Mouse (Mus musculus): ENCODE measurements around the gene Gm11437.

Gene Gm11437

GRCm38 (mm10) chr11:84167046-84167526 lies at the start of gene Gm11437:
Gm11437 (minus strand) TSS chr11:84167476.
- no peak for DNase-seq

- no peak for DNase-seq
Measured at GRCm38 (mm10) chr11:84210876-84211275, 43.6 kb upstream of the Gm11437 start.

DNA sequence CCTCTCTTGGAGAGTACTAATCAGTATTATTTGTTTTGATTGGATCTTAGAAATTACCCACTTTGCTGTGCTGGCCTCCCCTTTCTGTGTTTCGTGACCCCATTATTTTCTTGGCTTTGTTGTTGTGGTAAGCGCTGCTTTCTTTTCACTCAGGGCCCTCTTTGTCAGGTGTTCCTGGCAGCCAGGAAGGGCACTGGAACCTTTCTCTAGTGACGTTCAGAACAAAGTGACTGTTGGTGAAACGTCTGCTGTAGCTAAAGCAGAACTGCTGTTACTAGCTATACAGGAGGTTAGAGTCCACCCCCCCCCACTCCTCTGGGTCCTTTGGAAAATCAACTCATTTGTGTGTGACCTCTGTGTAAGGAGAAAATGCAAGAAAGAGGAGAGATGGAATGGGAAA lies 38.5 kb upstream of the Gm11437 start:
- DNase-seq = no peak

GRCm38 (mm10) chr11:84197607-84198402 lies 30.5 kb upstream of the Gm11437 start:
- peak in 1 of 2 experiments; percentile 13 for DNase-seq

DNA sequence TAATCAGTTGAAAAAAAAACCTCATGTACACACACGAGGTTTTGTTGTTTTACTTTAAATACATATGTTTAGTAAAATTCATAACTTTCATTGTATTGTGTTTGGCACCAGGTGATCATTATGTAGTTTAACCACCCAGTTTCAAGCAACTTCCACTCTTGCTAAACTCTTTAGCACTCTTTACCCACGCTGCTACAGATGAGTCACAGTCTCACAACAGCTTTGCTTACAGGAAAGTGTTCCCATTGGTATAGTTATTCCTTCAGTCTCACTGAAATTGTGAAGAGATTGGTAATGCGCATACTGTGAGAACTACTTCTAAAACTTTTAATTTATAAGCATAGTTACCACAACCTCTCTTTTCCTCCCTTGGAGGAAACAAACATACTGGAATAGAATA lies 27.5 kb upstream of the Gm11437 start:
- no peak for DNase-seq

DNA sequence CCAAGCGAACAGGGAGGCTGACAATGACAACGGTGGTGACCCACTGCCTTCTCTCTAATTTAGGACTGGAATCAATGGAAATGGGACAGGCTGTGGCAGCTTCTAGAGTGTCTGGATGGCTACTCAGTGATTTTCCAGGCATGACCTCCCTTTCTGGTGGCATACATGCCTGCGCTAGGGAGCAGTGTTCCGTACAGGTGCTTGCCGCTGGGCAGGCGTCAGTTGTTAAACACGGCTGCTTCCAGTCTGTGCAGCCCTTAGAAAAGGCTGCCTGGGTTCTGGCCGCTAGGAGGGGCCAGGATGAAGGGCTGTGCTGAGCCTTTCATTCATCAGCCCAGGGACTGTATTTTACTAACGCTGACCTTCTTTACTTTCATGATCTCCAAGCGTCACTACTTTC lies 26.0 kb upstream of the Gm11437 start:
- peak in 1 of 2 experiments; percentile 11 for DNase-seq

GRCm38 (mm10) chr11:84190581-84191233 lies 23.4 kb upstream of the Gm11437 start:
- no peak for DNase-seq

- no peak for DNase-seq
Measured at GRCm38 (mm10) chr11:84188530-84188929, 21.3 kb upstream of the Gm11437 start.

DNA sequence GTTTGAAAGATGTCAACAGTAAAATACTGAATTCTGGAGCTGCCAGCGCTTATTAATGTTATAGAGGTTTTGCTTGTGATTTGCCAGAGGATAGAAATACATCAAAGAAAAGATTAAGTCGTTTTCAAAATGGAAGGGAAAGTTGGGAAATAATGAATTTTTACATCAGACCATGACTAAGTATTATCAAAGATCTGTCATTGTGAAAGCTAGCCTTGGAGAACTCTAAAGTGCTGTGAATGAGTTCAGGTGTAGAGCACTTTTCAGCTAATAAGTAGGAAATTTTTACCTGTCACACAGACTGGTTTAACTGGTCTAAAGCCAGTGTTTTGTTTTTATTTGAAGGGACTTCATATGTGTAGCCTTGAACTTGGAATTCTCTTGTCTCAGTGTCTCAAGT lies 14.0 kb upstream of the Gm11437 start:
- DNase-seq = no peak

DNA sequence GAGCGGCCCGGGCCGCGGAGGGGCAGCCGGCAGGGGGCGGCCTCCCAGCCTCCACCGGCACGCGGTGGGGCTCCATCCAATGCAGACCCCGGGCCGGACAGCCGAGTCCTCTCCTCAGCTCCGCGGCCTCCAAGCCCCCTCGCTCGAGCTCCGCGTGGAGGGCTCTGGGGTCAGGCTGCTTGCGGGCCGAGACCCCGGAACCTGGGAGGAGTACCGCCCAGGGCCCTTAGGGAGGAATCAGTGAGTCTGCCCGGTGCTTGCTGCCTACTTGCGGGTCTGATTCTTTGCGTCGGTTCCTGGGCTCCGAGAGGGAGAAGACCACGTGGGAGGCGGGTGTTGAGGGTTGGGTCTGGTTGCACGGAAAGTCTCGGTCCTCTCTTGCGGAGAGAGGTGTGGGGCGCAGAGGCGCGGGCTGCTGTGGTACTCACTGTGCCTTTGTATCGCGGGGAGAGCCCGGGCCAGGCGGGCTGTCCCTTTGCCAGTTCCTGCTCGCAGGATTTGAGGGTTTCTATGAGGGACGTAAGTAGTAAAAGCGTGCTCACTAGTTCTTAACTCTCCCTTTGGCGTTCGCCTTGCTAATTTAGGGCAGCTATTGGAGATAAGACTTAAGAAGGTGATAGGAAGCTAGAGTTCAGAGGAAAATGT lies 12.8 kb upstream of the Gm11437 start:
- peak in 1 of 2 experiments; percentile 74 for DNase-seq

DNA sequence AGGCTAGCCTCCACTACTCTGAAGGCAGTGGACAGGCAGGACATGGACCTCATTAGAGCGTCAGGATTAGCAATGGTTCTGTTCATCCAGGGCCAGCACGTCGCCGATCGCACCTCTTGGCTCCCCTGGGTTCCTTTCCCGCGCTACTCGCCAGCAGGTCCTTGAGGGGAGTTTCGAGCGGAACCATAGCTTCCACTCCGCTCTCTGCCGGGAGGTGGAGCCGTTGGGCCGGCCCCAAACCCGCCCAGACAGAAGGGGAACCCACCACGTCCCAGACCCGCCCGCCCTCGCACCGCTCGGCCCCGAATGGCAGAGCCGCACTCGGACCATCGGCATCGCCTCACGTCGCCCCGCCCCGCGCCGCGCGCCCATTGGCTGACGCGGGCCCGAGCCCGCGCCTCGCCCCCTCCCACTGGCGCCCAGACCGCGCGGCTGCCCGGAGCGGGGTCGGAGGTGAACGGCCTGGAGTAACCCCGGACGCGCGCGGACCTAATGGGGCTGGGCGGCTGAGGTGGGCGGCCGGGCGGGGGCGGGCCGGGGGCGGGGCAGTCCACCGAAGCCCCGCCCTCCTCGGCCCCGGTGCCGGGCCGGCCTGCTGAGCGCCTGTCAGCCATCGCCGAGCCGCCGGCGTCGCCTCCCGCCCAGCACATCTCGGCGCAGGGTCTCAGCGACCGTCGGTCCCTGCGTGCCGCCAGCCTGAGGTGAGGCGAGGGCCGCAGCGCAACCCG lies 12.1 kb upstream of the Gm11437 start:
- DNase-seq = peak; percentile 95 to 98

DNA sequence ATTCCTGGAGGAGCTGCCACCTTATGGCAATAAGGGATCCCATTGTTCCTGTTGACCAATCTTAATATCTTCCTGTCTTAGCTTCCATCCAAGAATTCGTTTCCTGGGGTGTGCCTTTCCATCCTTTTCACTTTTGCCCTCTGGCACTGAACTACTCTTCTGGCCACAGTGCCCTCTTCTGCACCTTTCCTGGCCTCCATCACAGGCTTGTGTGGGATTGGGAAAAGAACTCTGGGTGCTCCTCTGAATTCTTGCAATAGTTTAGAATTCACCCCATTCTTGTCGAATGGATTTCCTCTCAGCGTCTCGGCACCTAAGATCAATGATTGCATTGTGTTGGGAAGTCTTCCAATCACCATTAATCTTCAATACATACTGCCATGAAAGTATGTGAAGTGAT lies 11.3 kb upstream of the Gm11437 start:
- no peak for DNase-seq

GRCm38 (mm10) chr11:84172539-84173435 lies 5.5 kb upstream of the Gm11437 start:
- DNase-seq = no peak

DNA sequence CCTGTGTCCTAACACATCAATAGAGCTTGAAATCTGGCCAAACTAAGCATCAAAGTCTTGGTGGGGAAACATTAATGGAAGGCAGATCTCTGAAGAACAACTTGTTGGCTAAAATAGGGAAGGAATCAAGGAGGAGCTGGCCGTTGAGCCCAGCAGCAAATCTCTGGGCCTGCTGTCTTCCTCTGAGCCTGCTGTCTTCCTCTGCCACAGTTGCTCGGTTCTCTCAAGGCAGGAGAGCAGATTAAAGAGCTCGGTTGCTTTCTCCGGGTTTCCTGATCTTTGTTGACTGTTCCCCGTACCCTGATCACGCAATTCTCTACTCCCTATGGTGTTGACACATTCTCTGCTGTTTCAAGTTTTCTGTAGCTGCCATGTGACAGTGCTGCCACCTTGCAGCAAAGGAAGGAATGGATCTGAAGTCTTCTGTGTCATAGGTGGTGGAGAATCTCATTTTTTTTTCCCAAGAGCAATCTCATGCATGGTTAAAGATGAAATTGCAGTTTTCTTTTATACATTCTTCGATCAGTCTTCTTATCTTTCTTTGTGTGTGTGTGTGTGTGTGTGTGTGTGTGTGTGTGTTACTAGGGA lies 1.5 kb upstream of the Gm11437 start:
- peak; percentile 33 to 58 for DNase-seq

GRCm38 (mm10) chr11:84164561-84164960 lies 2.7 kb downstream of the Gm11437 start:
- DNase-seq = no peak

DNA sequence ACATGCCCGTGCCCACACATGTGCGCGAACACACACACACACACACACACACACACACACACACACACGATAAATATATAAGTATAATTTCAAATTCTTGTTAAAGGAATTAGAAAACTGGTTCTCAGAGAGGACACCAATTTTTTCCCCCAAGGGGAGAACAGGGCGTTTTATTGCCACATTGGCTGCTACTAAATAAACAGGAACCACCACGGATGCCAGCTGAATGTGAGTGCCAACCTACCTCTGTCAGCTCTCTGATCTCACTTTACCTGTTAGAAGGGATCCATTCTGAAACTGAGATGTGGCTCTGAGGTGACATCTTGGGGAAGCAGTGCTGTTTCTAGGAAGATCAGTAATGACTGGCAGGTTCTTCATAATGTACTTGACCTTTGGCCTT lies 3.2 kb downstream of the Gm11437 start:
- no peak for DNase-seq

GRCm38 (mm10) chr11:84156535-84157262 lies 10.6 kb downstream of the Gm11437 start:
- DNase-seq = no peak

- no peak for DNase-seq
Measured at GRCm38 (mm10) chr11:84150884-84151283, 16.4 kb downstream of the Gm11437 start.

DNA sequence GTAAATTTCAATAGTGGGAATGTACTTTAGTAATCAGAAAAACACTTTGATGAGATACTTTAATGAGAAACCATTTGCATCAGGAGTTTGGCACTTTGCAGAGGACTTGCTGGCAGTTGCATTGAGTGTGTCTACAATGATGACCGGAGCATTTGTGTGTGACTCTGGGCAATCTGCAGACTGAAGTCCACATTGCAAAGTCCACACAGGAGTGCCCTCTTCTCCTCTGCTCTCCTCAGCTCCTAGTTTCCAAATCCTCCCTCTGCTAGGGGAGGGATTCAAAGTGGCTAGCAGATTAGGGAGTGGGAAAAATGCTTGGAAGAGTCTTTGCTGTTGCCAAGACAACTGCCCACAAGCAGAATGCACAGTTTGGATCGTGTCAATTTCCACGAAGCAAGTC lies 21.2 kb downstream of the Gm11437 start:
- DNase-seq = no peak

DNA sequence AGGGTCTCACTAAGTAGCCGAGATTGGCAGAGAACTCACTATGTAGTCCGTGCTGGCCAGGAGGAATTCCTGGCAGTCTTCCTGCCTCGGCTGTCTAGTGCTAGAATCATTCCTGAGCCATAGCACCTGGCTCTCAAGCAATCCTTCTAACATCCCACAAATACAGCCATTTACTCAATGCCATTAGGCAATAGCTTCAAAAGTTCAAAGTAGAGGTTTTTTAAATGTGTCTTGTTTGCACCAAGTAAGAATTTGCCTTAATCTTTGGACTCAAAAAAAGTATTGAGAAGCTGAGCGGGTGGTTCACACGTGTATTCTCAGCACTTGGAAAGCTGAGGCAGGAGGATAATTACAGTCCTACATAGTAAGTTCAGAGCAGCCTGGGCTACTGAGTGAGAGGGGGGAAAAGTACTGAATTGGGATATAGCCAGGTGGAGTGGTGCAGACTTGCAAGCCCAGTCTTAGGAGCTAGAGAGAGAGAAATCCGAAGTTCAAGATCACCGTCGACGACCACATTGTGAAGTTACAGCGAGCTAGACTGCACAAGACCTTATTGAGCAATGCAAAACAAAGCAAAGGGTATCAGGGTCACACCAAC lies 22.0 kb downstream of the Gm11437 start:
- DNase-seq = no peak

All from cerebellum, postnatal 25 days (tissue).